Mouse (Mus musculus) urinary bladder, postnatal 4 days (tissue): Measurements from ENCODE around the gene Mc1r.
A peak's percentile ranks its signal among the peaks of the same experiment; 100 is the strongest.

Experiments used
- DNase-seq, 2 experiments: peaks; one replicate each; pipeline ENCODE4 v3.0.0; 2021 to 2022; ENCODE audit warnings: low spot score in 2 of 2

The Mc1r gene

GRCm38 (mm10) chr8:123406786-123407185, at the start of gene Mc1r:
Gene Mc1r (plus strand): TSS chr8:123407107.
- peak in 1 of 2 experiments; percentile 44 for DNase-seq

GRCm38 (mm10) chr8:123361082-123361739, 45.7 kb upstream of the Mc1r start:
- peak; percentile 47 to 79 for DNase-seq

- peak; percentile 96 for DNase-seq
Measured at GRCm38 (mm10) chr8:123373403-123374238, 33.3 kb upstream of the Mc1r start, which contains the start of gene Tcf25. Gene Tcf25 (plus strand): TSS chr8:123373753.

GRCm38 (mm10) chr8:123374239-123374578, 32.7 kb upstream of the Mc1r start:
- DNase-seq: peak; percentile 90 to 98

GRCm38 (mm10) chr8:123375701-123376100, 31.2 kb upstream of the Mc1r start:
- no peak for DNase-seq

- DNase-seq: no peak
Measured at GRCm38 (mm10) chr8:123376106-123376505, 30.8 kb upstream of the Mc1r start.

GRCm38 (mm10) chr8:123381711-123382110, 25.2 kb upstream of the Mc1r start:
- DNase-seq: no peak

- no peak for DNase-seq
Measured at GRCm38 (mm10) chr8:123382516-123382915, 24.4 kb upstream of the Mc1r start.

- no peak for DNase-seq
Measured at GRCm38 (mm10) chr8:123384883-123385540, 21.9 kb upstream of the Mc1r start.

GRCm38 (mm10) chr8:123387041-123387440, 19.9 kb upstream of the Mc1r start:
- DNase-seq: no peak

- DNase-seq: no peak
Measured at GRCm38 (mm10) chr8:123387801-123388200, 19.1 kb upstream of the Mc1r start.

- DNase-seq: no peak
Measured at GRCm38 (mm10) chr8:123389026-123389425, 17.9 kb upstream of the Mc1r start.

GRCm38 (mm10) chr8:123398308-123398707, 8.6 kb upstream of the Mc1r start:
- no peak for DNase-seq

GRCm38 (mm10) chr8:123401936-123402335, 5.0 kb upstream of the Mc1r start:
- no peak for DNase-seq

- DNase-seq: no peak
Measured at GRCm38 (mm10) chr8:123402730-123403326, 4.1 kb upstream of the Mc1r start.

- no peak for DNase-seq
Measured at GRCm38 (mm10) chr8:123404521-123404920, 2.4 kb upstream of the Mc1r start.

GRCm38 (mm10) chr8:123407612-123408011, 705 bp downstream of the Mc1r start:
- no peak for DNase-seq

GRCm38 (mm10) chr8:123408586-123409544, 2.0 kb downstream of the Mc1r start:
- DNase-seq: no peak

- no peak for DNase-seq
Measured at GRCm38 (mm10) chr8:123410049-123410587, 3.2 kb downstream of the Mc1r start.

GRCm38 (mm10) chr8:123410788-123411187, 3.9 kb downstream of the Mc1r start:
- DNase-seq: no peak

GRCm38 (mm10) chr8:123411246-123411645, 4.3 kb downstream of the Mc1r start, which contains the start of gene Tubb3:
Gene Tubb3 (plus strand): TSS chr8:123411424.
- peak in 1 of 2 experiments; percentile 41 for DNase-seq
